Mouse (Mus musculus): ENCODE data around the gene Haus7. TPM values are rescaled to one million over a fixed set of nuclear protein-coding genes. Genes with fewer than 3 reads are reported as not detected.
"Not testable (repeated sequence)": the region's sequence is repeated elsewhere in the genome, so short reads cannot be mapped to it uniquely, and the experiment has no call there.

Gene Haus7
- polyA plus RNA-seq, 1 experiment from 2014 or later, result 87.7 TPM

- H3K4me3 ChIP-seq (replicated peaks), result no peak overlapping the region
- H3K4me2 ChIP-seq, result no peak overlapping the region
- no peaks in the 10 kb centered on the region for H3K9me3 ChIP-seq
- H3K27me3 ChIP-seq, result peaks cover 17% of the 10 kb centered on the region; the same call in 1 of the 2 replicates
- H3K4me1 ChIP-seq (replicated peaks), result no peaks in the 10 kb centered on the region
- 85% methylated on average over 20 of the region's 20 CpGs for WGBS
- H3K27ac ChIP-seq, result no peak overlapping the region
- no peaks in the 10 kb centered on the region for H3K36me3 ChIP-seq
- H3K9ac ChIP-seq (replicated peaks), result no peak overlapping the region
- ATAC-seq (ENCODE audit: insufficient number of reproducible peaks, insufficient read depth, low FRiP score, low TSS enrichment, low read depth), result no peak
Measured at GRCm38 (mm10) chrX:73400951-73401350, 57.9 kb downstream of the Haus7 start.

GRCm38 (mm10) chrX:73398636-73399035 is 60.2 kb downstream of the Haus7 start, which contains the start of gene Gm18336:
Gene Gm18336 (minus strand): TSS chrX:73398736.
- H3K36me3 ChIP-seq; H3K4me2 ChIP-seq; H3K9me3 ChIP-seq; ATAC-seq (ENCODE audit: insufficient number of reproducible peaks, insufficient read depth, low FRiP score, low TSS enrichment, low read depth); H3K27ac ChIP-seq; H3K4me1 ChIP-seq (replicated peaks); H3K4me3 ChIP-seq (replicated peaks); H3K9ac ChIP-seq (replicated peaks): not testable (repeated sequence)
- 74% methylated on average over 2 of the region's 2 CpGs for WGBS
- H3K27me3 ChIP-seq, result peaks cover 20% of the 10 kb centered on the region; the same call in 1 of the 2 replicates

GRCm38 (mm10) chrX:73396446-73396845 is 62.4 kb downstream of the Haus7 start:
- peaks cover 22% of the 10 kb centered on the region; the same call in 1 of the 2 replicates for H3K27me3 ChIP-seq
- no peak overlapping the region for H3K4me3 ChIP-seq (replicated peaks)
- H3K9ac ChIP-seq (replicated peaks), result no peak overlapping the region
- WGBS, result 77% methylated on average over 1 of the region's 1 CpGs
- no peaks in the 10 kb centered on the region for H3K9me3 ChIP-seq
- ATAC-seq (ENCODE audit: insufficient number of reproducible peaks, insufficient read depth, low FRiP score, low TSS enrichment, low read depth), result no peak
- no peaks in the 10 kb centered on the region for H3K4me1 ChIP-seq (replicated peaks)
- no peak overlapping the region for H3K4me2 ChIP-seq
- H3K27ac ChIP-seq, result no peak overlapping the region
- H3K36me3 ChIP-seq, result no peaks in the 10 kb centered on the region

GRCm38 (mm10) chrX:73391481-73391880 is 67.4 kb downstream of the Haus7 start:
- Histone ChIP-seq H3K4me2 (no peak overlapping the region), H3K4me3 (replicated peaks) (no peak overlapping the region), H3K27me3 (peaks cover 8% of the 10 kb centered on the region; the same call in 1 of the 2 replicates), H3K4me1 (replicated peaks) (no peaks in the 10 kb centered on the region), H3K9me3 (no peaks in the 10 kb centered on the region), H3K36me3 (no peaks in the 10 kb centered on the region), H3K9ac (replicated peaks) (no peak overlapping the region), H3K27ac (no peak overlapping the region)
- 82% methylated on average over 4 of the region's 4 CpGs for WGBS
- no peak for ATAC-seq (ENCODE audit: insufficient number of reproducible peaks, insufficient read depth, low FRiP score, low TSS enrichment, low read depth)

Other genes with a start within 250 kb of the Haus7 start
- 0.67 and 0.73 TPM in 2 replicates for gene Xlr4b, start 244.7 kb downstream of the Haus7 start, polyA plus RNA-seq (2016; fragmentation: Nextera tagmentation; extraction: Ambion mirVana)
- 11.3 and 11.4 TPM in 2 replicates for gene F8a, start 230.8 kb downstream of the Haus7 start, polyA plus RNA-seq (2016; fragmentation: Nextera tagmentation; extraction: Ambion mirVana)
- not detected in 2 replicates for gene Xlr4c, start 215.9 kb downstream of the Haus7 start, polyA plus RNA-seq (2016; fragmentation: Nextera tagmentation; extraction: Ambion mirVana)
- gene Xlr3c, start 193.7 kb downstream of the Haus7 start, polyA plus RNA-seq (2016; fragmentation: Nextera tagmentation; extraction: Ambion mirVana), result 0.16 and 0.40 TPM in 2 replicates
- gene Xlr5a, start 166.1 kb downstream of the Haus7 start, polyA plus RNA-seq (2016; fragmentation: Nextera tagmentation; extraction: Ambion mirVana), result not detected in 2 replicates
- not detected in 2 replicates for gene Xlr5c, start 166.1 kb downstream of the Haus7 start, polyA plus RNA-seq (2016; fragmentation: Nextera tagmentation; extraction: Ambion mirVana)
- gene Gm45015, start 122.2 kb downstream of the Haus7 start, polyA plus RNA-seq (2016; fragmentation: Nextera tagmentation; extraction: Ambion mirVana), result not detected in 2 replicates
- 23.1 and 26.1 TPM in 2 replicates for gene Zfp275, start 116.4 kb downstream of the Haus7 start, polyA plus RNA-seq (2016; fragmentation: Nextera tagmentation; extraction: Ambion mirVana)
- gene Gm18336, start 60.3 kb downstream of the Haus7 start, polyA plus RNA-seq (2016; fragmentation: Nextera tagmentation; extraction: Ambion mirVana), result not detected in 2 replicates
- gene Zfp92, start 47.9 kb downstream of the Haus7 start, polyA plus RNA-seq (2016; fragmentation: Nextera tagmentation; extraction: Ambion mirVana), result 0.28 and 0.36 TPM in 2 replicates
- gene Trex2, start 23.7 kb downstream of the Haus7 start, polyA plus RNA-seq (2016; fragmentation: Nextera tagmentation; extraction: Ambion mirVana), result not detected in 2 replicates
- 16.7 and 23.4 TPM in 2 replicates for gene Bgn, start 24.6 kb upstream of the Haus7 start, polyA plus RNA-seq (2016; fragmentation: Nextera tagmentation; extraction: Ambion mirVana)
- gene Atp2b3, start 44.0 kb upstream of the Haus7 start, polyA plus RNA-seq (2016; fragmentation: Nextera tagmentation; extraction: Ambion mirVana), result 0.19 and 0.22 TPM in 2 replicates
- 45.7 and 51.6 TPM in 2 replicates for gene Dusp9, start 180.4 kb upstream of the Haus7 start, polyA plus RNA-seq (2016; fragmentation: Nextera tagmentation; extraction: Ambion mirVana)
- 18.0 and 19.3 TPM in 2 replicates for gene Pnck, start 201.1 kb upstream of the Haus7 start, polyA plus RNA-seq (2016; fragmentation: Nextera tagmentation; extraction: Ambion mirVana)
- 7.3 and 7.6 TPM in 2 replicates for gene Slc6a8, start 214.1 kb upstream of the Haus7 start, polyA plus RNA-seq (2016; fragmentation: Nextera tagmentation; extraction: Ambion mirVana)